Mouse (Mus musculus): Measurements from ENCODE around the gene Adprh.
"Not testable (repeated sequence)": the region's sequence is repeated elsewhere in the genome, so short reads cannot be mapped to it uniquely, and the experiment has no call there.

Adprh gene

DNA sequence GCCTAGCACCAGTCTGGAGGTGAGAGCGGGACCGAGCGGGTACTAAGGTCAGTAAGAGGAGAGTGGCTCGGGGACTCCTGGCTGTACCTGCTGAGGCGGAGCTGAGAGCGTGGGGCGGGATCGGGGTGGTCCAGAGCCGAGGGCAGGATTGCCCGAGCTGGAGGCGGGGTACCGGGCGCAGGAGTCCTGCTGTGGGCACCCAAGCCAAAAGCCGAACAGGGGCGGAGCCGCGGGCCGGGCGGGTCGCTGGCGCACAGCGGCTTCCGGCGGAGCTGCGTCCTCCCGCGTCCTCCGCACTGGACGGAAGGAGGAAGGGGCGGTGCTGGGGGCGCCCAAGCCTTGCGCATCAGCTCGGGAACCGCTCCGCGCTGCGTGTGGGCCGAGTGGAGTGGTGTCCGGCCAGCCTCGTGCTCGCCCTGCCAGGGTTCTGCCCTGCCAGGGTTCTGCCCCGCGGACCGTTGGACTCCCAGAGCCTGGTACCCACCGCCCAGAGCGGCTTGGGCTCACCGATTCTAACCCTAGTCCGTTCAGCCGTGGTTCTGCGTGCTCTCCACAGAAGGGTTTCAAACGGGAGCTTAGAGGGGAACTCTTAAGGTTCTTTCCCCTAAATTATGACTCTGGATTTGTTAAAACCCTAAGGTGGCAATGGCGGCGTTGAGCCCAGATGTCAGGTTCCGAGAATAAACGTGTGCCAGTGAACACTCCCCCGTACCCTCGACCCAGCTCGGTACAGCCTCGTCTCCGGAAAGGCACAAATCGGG lies at the start of gene Adprh:
Gene Adprh (minus strand): TSS at position 262 of the 761 bp plus-strand sequence.
- DNase-seq = peak; percentile 80 to 81

- DNase-seq = no peak
Measured at GRCm38 (mm10) chr16:38496604-38497140, 44.2 kb upstream of the Adprh start.

DNA sequence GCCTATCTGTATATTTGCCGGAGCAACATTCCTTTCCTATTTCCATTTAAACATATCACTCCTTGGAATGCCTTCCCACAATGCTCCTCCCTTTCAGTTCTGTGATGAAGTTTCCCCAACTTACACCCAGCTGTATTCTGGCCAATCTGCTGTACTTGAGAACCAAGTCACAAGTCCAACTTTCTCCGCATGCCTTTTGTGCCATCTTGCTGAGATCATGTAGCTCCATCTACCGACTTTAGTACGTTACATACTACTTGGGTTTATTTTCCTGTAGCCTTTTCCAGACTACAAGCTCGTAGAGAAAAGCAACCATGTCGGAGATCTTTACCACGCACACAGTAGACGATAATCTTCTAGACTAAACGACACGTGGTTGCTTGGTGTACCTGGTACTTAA lies 41.4 kb upstream of the Adprh start:
- no peak for DNase-seq

- no peak for DNase-seq
Measured at GRCm38 (mm10) chr16:38492551-38492950, 40.0 kb upstream of the Adprh start.

- DNase-seq = peak in 1 of 2 experiments; percentile 9
Measured at GRCm38 (mm10) chr16:38483582-38484309, 31.2 kb upstream of the Adprh start.

DNA sequence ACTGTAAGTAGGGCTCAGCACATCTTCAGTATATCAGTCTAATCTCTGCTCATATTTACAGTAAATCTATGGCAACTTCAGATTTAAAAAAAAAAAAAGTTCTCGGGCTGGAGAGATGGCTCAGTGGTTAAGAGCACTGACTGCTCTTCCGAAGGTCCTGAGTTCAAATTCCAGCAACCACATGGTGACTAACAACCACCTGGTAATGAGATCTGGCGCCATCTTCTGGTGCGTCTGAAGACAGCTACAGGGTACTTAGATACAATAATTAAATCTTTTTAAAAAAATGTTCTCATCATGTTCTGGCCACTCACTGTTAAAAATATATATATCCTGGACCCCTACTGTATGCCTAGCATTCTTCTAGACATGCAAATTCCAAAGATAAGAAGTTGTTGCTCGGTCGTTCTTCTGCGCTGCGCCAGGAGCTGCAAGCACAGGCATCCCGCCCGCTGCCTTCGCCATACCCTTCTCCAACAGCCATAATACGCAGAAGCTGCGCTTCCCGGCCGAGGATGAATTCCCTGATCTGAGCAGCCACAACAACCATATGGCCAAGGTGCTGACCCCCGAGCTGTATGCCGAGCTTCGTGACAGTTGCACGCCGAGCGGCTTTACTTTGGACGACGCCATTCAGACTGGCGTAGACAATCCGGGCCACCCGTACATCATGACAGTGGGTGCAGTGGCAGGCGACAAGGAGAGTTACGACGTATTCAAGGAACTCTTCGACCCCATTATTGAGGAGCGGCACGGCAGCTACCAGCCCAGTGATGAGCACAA lies 30.5 kb upstream of the Adprh start:
- no peak for DNase-seq

- no peak for DNase-seq
Measured at GRCm38 (mm10) chr16:38481327-38481726, 28.8 kb upstream of the Adprh start.

GRCm38 (mm10) chr16:38478296-38478695 lies 25.8 kb upstream of the Adprh start:
- no peak for DNase-seq

DNA sequence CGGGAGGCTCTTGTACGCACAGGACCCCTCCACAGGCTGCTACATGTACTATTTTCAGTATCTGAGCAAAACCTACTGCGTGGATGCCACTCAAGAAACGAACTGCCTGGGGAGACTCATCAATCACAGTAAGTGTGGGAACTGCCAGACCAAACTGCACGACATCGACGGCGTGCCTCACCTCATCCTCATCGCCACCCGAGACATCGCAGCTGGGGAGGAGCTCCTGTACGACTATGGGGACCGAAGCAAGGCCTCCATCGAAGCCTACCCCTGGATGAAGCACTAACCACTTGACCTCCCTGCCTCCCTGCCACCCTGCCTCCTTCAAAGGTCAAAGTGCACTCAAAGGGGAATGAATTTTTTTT lies 24.7 kb upstream of the Adprh start:
- not testable (repeated sequence) for DNase-seq

DNA sequence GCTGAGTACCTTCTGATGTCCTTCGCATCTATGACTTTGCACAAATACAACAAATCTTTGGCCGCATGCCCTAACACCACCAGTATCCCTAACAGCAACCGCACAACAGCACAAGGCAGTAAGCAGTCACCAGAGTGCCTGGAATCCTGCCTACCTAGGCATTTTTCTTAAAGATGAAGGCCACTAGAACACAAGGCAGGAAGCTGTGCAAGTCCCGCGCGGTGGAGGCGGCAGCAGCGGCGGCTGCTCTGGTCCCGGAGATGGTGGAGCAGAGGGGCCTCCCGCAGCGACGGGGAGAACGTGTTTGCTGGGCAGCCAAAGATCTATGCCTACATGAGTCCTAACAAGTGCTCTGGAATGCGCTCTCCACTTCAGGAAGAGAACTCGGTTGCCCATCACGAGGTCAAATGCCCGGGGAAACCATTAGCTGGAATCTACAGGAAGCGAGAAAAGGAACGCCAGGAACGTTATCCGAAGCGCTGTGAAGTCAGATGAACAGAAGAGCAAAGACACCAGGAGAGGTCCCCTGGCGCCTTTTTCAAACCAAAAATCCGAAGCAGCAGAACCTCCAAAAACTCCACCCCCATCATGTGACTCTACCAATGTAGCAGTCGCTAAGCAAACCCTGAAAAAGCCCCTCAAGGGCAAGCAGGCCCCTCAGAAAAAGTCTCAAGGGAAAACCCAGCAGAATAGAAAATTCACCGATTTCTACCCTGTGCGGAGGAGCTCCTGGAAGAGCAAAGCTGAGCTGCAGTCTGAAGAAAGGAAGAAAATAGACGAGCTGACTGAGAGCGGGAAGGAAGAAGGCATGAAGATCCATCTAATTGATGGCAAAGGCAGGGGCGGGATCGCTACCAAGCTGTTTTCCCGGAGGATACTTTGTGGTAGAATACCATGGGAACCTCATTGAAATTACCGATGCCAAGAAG lies 24.1 kb upstream of the Adprh start:
- DNase-seq = peak; percentile 32 to 35

DNA sequence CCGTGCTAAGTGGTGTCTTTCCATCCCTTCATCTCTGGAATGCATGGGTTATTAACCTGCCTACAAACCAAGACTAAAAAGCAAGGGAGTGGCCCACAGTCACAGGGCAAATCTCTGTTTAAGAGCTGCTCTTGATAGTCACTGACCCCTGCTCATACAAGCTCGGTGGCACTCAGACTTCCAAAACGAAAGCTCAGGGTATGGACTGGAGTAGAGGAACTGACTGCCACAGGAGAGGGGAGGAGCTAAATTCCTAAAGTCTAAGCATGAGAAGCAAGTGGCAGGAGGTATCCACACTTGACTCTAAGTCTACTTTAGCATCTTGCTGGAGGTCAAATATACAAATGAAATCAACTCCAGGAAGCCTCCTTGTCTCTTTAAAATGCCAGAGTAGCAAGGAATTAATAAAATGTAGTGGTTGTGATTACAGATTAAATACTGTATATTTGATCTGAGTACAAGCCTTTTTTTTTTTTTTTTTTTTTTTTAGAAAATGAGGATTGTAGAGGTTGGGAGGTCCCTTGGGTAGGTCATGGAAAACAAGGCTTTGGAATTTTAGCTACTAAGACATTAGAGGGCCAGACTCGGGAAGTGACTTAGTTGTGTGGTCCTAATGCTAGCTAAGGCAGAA lies 23.3 kb upstream of the Adprh start:
- no peak for DNase-seq

DNA sequence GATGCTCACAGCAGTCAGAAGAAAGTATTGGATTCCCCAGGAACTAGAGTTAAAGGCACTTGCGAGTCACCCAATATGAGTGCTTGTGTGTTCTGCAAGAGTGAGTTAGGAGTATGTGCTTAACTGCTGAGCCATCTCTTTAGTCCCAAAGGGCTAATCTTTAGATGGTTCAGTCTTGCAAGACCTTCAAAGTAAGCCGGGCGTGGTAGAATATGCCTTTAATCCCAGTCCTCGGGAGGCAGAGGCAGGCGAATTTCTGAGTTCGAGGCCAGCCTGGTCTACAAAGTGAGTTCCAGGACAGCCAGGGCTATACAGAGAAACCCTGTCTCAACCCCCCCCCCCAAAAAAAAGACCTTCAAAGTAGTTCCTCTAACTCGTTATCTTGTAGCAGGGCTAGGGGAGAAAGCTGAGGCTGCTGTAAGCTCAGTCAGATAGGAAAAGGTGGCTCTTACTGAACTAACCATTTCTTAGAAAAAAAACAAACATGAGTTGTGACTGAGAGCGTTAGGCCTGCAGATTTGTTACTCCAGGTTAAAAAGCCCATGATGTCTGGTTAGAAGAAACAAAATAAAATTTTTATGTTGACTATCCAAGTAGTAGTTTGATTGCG lies 22.3 kb upstream of the Adprh start:
- no peak for DNase-seq

GRCm38 (mm10) chr16:38473661-38474060 lies 21.2 kb upstream of the Adprh start:
- DNase-seq = no peak

GRCm38 (mm10) chr16:38472507-38472873 lies 20.0 kb upstream of the Adprh start:
- DNase-seq = no peak

DNA sequence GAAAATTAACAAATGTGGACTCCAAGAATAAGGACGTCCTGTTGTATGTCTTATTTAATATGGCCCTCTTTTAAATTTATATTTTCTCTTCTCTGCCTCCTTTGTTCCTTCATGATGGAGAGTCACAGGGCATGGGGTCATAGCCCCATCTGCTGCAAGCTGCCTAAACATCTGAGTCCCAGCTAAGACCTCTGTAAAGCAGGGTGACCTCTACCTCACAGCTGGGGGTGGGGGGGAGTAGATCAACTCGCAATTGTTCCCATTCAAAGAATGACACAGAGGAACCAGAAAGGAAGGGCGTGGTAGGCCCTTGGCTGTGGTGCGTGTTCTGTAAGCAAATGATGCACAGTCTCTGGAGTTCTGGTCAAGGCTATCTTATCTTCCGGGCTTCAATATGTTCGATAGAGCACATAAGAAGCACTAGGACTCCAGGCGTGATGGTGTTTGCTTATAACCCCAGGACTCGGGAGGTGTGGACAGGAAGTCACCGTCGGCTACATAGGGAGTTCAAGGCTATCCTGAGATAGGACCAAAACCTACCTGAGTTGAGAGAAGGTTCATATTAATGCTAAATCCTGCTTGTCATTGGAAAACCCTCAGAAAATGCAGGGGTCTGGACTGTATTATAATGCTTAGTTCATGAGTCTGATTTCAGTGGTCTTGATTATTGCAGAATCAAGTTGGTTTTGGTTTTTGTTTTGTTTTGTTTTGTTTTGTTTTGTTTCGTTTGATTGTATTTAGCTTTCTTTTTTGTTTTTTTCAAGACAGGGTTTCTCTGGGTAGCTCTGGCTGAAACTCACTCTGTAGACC lies 19.4 kb upstream of the Adprh start:
- no peak for DNase-seq

- DNase-seq = no peak
Measured at GRCm38 (mm10) chr16:38469437-38469836, 16.9 kb upstream of the Adprh start.

GRCm38 (mm10) chr16:38468706-38469018 lies 16.2 kb upstream of the Adprh start:
- DNase-seq = no peak

DNA sequence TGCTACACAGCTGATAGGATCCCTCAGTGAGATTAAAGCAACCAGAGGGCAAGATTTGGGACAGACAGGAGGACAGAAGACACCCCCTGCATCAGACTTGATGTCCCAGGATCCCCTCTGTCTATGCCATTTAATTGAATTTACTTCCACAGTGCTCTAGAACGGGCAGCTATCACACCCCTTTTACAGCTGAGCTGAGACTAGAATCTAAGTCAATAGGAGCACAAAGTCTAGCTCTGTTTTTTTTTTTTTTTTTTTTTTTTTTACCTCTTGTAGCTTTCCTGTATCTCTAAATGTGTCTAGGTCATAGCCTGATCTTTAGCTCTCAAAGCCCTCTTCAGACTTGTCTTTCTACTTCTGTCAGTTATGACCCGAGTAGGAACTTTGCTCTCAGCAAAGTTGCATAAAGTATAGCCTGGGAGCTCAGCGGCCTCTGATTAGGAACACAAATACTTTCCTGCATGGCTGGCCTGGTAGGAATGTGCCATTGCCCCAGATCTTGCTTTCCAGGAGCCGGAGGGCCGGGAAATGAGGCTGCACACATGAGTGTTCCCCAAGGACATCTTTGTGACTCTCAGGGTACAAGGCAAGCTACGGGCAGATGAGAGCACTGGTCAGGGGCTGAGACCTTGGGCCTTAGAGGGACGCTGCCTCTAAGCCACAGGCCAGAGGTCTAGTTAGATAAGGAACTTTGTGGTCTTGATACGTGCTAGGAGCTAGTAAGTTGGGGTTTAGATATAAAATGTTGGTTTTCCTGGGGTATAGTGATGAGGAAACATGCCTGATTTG lies 15.6 kb upstream of the Adprh start:
- DNase-seq = no peak

GRCm38 (mm10) chr16:38467091-38467916 lies 14.8 kb upstream of the Adprh start:
- no peak for DNase-seq
